Mouse (Mus musculus) embryo, embryonic 11 days (tissue): ENCODE results near the gene Rab25.

Experiments used
- DNase-seq: peaks from one replicate; pipeline ENCODE4 v3.0.0-alpha.2; 2015

Gene Rab25

DNA sequence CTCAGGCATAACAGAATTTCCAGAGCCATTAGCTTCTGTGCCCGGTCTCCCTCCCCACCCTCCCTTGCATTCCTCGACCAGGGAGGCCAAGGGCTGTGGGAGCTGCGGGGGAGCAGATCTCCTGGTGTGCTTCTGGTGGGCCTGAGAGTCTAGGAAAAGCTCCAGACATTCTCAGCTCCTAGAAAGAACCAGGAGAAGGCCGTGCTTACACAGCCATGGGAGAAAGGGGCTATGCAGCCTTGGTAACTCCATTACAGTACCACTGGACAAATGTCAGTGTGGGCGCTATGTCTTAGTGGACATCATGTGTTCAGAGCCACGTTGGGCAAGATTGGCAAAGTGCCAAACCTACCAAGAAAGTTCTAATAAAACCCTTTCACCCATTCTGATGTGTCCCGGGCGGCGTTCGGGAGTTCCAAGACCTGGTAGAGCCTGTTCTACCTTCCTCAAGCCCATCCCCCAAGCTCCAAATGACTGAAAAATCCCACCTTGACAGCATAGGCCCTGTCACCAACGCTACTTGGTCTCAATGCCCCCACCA is 46.0 kb downstream of the Rab25 start:
- DNase-seq: no peak

DNA sequence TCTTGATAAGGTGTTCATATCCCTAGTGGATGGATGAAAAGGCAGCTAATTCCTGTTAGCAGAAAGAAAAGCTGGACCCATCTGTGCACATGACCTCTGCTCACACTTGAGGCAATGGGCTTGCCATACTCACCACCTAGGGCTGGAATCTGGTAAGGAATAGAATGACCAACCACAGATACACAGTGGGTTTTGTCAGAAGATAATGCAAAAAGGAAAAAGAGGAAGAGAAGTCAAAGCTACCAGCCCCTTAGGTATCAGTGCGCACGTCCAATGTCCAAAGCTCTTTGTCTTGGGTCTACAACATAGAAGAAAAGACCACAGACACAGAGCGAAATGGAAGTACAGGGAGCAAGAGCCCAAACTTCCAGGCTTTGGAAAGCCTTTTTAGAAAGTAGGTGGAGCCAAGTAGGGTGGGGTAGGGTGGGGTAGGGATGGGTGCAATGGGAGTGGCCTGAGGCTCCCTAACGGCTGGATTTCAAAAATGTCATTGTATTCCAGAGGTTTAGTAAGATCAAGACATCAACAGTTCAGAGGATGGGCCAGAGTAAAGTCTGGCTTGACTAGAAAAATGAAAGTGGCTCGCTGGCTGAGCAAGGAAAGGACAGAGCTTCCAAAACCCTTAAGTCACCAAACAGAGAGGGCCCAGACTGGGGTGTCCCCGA is 46.6 kb downstream of the Rab25 start:
- no peak for DNase-seq

DNA sequence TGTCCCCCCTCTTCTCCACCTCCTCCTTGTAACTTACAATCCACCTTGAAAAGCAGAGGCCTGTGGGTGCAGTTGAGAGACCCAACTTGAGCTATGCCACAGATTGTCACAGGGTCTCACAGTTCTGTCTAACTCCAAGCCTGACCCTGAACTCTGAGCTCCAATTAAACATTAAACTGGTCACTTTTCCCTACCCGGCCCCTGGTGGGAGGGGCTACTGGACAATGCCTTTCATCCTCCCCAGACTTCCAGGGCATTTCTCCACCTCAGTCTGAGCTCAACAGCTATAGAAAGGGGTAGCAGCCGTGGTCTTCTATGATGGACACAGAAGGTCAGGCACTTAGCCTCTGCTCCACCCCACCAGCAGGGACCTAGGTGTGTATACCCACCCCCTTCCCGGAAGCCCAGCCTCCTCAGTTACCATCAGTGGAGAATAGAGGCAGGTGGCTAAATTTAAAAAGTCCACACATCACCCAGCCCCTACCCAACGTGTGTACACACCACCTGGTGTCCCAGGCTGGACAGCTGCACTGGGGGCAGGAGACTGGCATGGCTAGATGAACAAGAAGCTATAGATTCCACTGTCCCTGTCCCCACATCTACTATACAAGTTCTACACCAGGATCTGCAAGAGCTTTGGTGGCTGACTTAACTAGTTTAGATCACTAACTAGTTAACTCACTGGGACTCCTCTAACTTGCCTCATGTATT is 47.3 kb downstream of the Rab25 start:
- DNase-seq: no peak

DNA sequence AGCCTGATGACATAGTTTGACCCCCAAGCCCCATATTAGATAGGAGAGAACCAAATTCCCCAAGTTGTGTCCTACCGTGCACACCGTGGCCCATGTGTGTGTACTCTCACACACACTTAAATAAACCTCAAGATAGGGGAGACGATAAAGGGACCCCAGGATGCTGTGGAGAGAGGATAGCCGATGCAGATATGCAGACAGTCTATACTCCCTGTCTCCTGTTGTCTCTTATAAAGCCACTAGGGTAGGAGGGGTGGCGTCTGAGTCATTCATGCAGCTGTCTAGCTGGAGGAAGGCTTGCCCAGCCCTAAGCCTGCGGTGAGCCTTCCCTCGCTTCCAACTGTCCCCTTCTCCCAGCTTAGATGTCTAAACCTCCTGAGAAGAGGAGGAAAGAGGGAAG is 48.0 kb downstream of the Rab25 start:
- DNase-seq: no peak

DNA sequence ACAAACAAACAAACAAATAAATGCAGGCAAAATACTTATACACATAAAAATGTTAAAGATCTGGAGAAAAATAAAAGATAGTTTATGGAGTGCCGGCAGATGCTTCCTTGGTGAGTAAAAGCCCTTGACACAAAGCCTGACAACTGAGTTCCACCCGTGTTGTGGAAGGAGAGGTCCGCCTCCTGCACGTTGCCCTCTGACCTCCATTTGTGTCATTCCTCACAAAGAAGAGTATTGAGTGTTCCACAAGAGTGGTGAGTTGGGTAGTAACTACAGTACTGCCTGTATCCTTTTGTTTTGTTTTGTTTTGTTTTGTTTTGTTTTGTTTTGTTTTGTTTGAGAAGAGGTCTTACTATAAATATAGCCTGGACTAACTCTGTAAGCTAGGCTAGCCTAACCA is 48.5 kb downstream of the Rab25 start:
- DNase-seq: no peak

DNA sequence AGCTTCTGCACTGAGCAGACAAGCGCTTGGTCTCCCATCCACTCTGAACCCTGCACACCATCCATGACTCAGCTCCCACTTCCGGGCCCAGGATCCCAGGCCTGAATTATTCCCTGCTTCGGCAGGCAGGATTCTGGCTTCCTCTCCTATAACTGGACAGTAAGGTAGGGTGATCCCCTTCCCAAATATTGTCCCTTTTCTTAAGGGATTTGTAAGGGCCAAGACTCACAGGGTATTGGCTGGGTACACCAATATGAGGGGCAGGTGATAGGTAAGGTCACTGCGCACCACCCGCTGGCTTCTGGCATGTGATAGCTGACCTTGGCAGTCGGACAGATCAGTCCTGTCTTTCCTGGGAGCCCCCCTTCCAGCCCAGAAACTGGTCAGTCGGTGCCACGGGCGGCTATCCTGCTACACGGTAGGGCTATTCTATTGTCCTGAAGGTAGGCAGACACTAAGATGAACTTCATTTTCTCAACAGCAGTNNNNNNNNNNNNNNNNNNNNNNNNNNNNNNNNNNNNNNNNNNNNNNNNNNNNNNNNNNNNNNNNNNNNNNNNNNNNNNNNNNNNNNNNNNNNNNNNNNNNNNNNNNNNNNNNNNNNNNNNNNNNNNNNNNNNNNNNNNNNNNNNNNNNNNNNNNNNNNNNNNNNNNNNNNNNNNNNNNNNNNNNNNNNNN is 52.2 kb downstream of the Rab25 start:
- no peak for DNase-seq

DNA sequence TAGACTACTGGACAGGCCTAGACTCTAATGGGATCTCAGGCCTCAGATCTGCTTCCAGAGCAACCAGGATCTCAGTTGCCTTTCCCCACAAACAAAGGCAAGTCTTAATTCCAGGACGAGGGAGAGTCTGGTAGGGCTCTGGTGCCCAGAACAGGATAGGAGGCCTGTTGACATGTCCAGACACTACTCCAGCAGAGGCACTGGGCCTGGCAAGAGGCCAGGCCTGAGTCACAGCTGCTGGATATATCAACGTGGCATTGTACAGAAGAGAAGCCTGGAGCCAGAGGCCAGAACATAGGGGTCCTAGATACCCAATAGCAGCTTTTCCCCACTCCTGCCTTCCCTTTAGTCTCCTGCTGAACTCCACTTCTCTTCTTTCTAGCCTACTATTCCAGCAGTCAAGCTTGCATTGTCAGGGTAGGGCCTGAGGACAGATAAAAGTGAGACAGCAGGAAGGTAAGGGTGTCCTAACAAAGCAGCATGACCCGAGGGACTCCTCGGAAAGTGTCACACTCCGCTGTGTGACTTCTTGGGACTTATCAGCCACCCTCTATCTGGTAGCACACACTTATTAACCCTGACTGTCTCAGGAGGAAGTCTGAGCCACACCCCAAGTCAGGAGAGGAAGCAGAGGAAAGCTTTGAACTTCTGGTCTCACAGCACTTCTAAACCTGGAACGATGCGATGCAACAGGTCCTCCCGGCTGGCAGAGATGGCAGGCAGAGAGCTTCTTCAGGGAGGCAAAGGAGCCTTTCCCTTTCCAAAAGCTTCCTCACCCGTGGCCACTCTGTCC is 53.1 kb downstream of the Rab25 start:
- DNase-seq: no peak

DNA sequence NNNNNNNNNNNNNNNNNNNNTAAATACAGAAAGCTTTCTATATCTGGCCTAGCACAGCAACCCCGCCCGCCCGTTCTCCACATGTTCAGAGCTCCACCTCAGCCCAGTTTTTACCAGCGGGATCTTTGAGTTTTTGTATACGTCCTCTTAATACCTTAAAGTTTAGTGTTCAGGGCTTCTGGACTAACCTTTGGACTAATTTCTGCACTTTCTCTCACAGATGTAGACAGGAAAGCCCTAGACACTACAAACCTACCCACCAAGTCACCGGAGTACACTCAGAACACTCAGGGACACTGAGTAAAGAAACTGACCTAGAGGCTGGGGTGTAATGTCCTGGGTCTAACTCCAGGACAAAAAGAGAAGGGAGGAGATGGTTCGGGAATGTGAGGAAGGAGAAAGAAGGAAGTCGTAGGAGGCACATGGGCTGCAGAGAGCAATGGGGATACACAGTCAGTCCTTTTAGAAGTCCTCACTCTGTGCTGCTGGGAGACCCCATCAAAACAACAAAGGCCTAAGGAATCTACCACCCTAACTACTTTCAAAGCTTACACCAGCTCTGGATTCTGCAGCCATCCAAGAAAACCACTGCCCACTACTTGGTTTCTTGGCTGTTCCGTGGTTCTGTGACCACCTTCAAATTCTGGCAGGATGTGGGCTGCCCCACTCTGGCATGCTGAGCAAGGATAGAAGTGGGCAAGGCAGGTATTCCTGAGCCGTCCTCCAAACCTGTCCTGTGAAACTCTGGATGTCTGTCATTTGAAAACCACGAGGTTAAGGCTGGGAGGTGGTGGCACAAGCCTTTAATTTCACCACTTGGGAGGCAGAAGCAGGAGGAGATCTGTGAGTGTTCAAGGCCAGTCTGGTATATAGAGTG is 54.2 kb downstream of the Rab25 start:
- no peak for DNase-seq
